In genomic region chr13:4608961-4609409, GRCm38 (mm10) we compare ENCODE assay signal across 8 mouse cellular contexts. TPM values are rescaled to one million over a fixed set of nuclear protein-coding genes. Genes with fewer than 3 reads are reported as not detected.
DNase-seq lines count a peak whose midpoint lies in the region; ATAC-seq and TF ChIP-seq lines count a peak whose summit lies in the region.

Akr1e1 (minus strand) TSS chr13:4609174.

- DNase-seq in MN1 (ENCODE audit: low spot score): peak; percentile 97
- DNase-seq in cerebellum, adult 9-10 months: peak; percentile 97
- DNase-seq in hindbrain, embryonic 10.5 days (ENCODE audit: low spot score): peak; percentile 86
- DNase-seq in layer of hippocampus, adult 9-11 months: peak; percentile 96
- DNase-seq in lung, postnatal 0 days (ENCODE audit: low spot score): peak; percentile 97
- DNase-seq in ovary, postnatal 14 days (ENCODE audit: low spot score): peak; percentile 75
- DNase-seq in thymus, postnatal 14 days: peak; percentile 68

- peak; percentile 100 for ATAC-seq in frontal cortex, adult (ENCODE audit: low TSS enrichment)
- peak; percentile 100 for ATAC-seq in lung, postnatal 0 days

- peak within 1 kb of the TSS; percentile 66 for H3K4me3 ChIP-seq in hindbrain, embryonic 10.5 days
- H3K4me3 ChIP-seq in lung, postnatal 0 days (ENCODE audit: low read depth, low read length): peak within 1 kb of the TSS; percentile 54

- peak; percentile 55 for TF ChIP-seq EP300 in lung, postnatal 0 days (IDR thresholded peaks at IDR 0.05)

- TF ChIP-seq CTCF in lung, postnatal 0 days (IDR thresholded peaks at IDR 0.05): no peak

- H3K27ac ChIP-seq in hindbrain, embryonic 10.5 days: peak within 1 kb of the TSS; percentile 87
- H3K27ac ChIP-seq in lung, postnatal 0 days (ENCODE audit: low read length): peak within 1 kb of the TSS; percentile 71

- 5% methylated on average over 10 of the region's 10 CpGs for WGBS in hindbrain, embryonic 10.5 days
- 4% methylated on average over 10 of the region's 10 CpGs for WGBS in lung, postnatal 0 days

- peak within 1 kb of the TSS; percentile 62 for H3K9ac ChIP-seq in lung, postnatal 0 days (replicated peaks; ENCODE audit: low read depth)

- no peaks in the 10 kb centered on the region for H3K9me3 ChIP-seq in hindbrain, embryonic 10.5 days
- H3K9me3 ChIP-seq in lung, postnatal 0 days (ENCODE audit: low read length): no peaks in the 10 kb centered on the region

- 0 out of 2 replicates have a peak, but pooled peaks cover 4% of the 10 kb centered on the region for H3K36me3 ChIP-seq in hindbrain, embryonic 10.5 days
- H3K36me3 ChIP-seq in lung, postnatal 0 days (ENCODE audit: insufficient read depth, low read length): no peaks in the 10 kb centered on the region

- H3K4me2 ChIP-seq in lung, postnatal 0 days (replicated peaks; ENCODE audit: low read depth, low read length): peak within 1 kb of the TSS; percentile 68

- H3K27me3 ChIP-seq in hindbrain, embryonic 10.5 days (ENCODE audit: insufficient read depth, poor library complexity, severe bottlenecking): no peaks in the 10 kb centered on the region
- H3K27me3 ChIP-seq in lung, postnatal 0 days (replicated peaks; ENCODE audit: insufficient read depth, low read length): no peaks in the 10 kb centered on the region

- no peaks in the 10 kb centered on the region for H3K4me1 ChIP-seq in hindbrain, embryonic 10.5 days (replicated peaks)
- H3K4me1 ChIP-seq in lung, postnatal 0 days (ENCODE audit: insufficient read depth, low read depth, low read length): no peaks in the 10 kb centered on the region

RNA-seq across cellular contexts. Expression of gene Akr1e1, which starts in this region (rescaled TPM):
- polyA plus RNA-seq in hindbrain, embryonic 10.5 days (2016; fragmentation: Nextera tagmentation; extraction: Ambion mirVana): 55.5 and 61.7 TPM in 2 replicates
- 22.7 and 27.5 TPM in 2 replicates for polyA plus RNA-seq in lung, postnatal 0 days (2015; fragmentation: Nextera tagmentation; extraction: Ambion mirVana)

Comparison
In these comparisons a context has a peak if more than half of its experiments do, and no peak if none do; other contexts are left out.
1. Peak in every context shown above with its lines: DNase-seq, ATAC-seq, H3K4me3 ChIP-seq and H3K27ac ChIP-seq.